Mouse (Mus musculus): ENCODE data around the gene Zfp846. TPM values are rescaled to one million over a fixed set of nuclear protein-coding genes. Genes with fewer than 3 reads are reported as not detected.

Gene Zfp846
- polyA plus RNA-seq, 1 experiment from 2014 or later: 22.1 TPM

GRCm38 (mm10) chr9:20636790-20637189 lies 55.7 kb downstream of the Zfp846 start:
- no peak overlapping the region for H3K9ac ChIP-seq
- WGBS: 76% methylated on average over 2 of the region's 2 CpGs
- ATAC-seq (ENCODE audit: insufficient read depth): no peak
- no peak overlapping the region for H3K27ac ChIP-seq (ENCODE audit: low read depth)
- H3K36me3 ChIP-seq (ENCODE audit: insufficient read depth): peaks cover 23% of the 10 kb centered on the region; the same call in 1 of the 2 replicates
- H3K4me1 ChIP-seq (ENCODE audit: insufficient read depth): no peaks in the 10 kb centered on the region
- no peaks in the 10 kb centered on the region for H3K9me3 ChIP-seq (ENCODE audit: low read depth, low read length)
- no peak overlapping the region for H3K4me2 ChIP-seq
- no peak for DNase-seq
- TF ChIP-seq CTCF (IDR thresholded peaks at IDR 0.05; ENCODE audit: low read depth): no peak
- no peaks in the 10 kb centered on the region for H3K27me3 ChIP-seq (ENCODE audit: insufficient read depth, low read length)
- no peak overlapping the region for H3K4me3 ChIP-seq (ENCODE audit: low read depth, low read length)

GRCm38 (mm10) chr9:20638552-20638951 lies 57.5 kb downstream of the Zfp846 start:
- no peaks in the 10 kb centered on the region for H3K27me3 ChIP-seq (ENCODE audit: insufficient read depth, low read length)
- 90% methylated on average over 19 of the region's 19 CpGs for whole genome bisulfite sequencing
- no peak for ATAC-seq (ENCODE audit: insufficient read depth)

GRCm38 (mm10) chr9:20639486-20639885 lies 58.4 kb downstream of the Zfp846 start:
- no peak overlapping the region for H3K9ac ChIP-seq
- no peaks in the 10 kb centered on the region for H3K27me3 ChIP-seq (ENCODE audit: insufficient read depth, low read length)
- WGBS: 87% methylated on average over 4 of the region's 4 CpGs
- H3K4me3 ChIP-seq (ENCODE audit: low read depth, low read length): no peak overlapping the region
- no peaks in the 10 kb centered on the region for H3K9me3 ChIP-seq (ENCODE audit: low read depth, low read length)
- no peak overlapping the region for H3K4me2 ChIP-seq
- no peaks in the 10 kb centered on the region for H3K4me1 ChIP-seq (ENCODE audit: insufficient read depth)
- H3K36me3 ChIP-seq (ENCODE audit: insufficient read depth): peaks cover 23% of the 10 kb centered on the region; the same call in 1 of the 2 replicates
- no peak for DNase-seq
- no peak for TF ChIP-seq CTCF (IDR thresholded peaks at IDR 0.05; ENCODE audit: low read depth)
- H3K27ac ChIP-seq (ENCODE audit: low read depth): no peak overlapping the region
- no peak for ATAC-seq (ENCODE audit: insufficient read depth)

More at GRCm38 (mm10) chr9:20638552-20638951, 57.5 kb downstream of the Zfp846 start:
- Histone ChIP-seq H3K9ac (no peak overlapping the region), H3K36me3 (ENCODE audit: insufficient read depth) (peaks cover 23% of the 10 kb centered on the region; the same call in 1 of the 2 replicates), H3K27ac (ENCODE audit: low read depth) (no peak overlapping the region), H3K4me1 (ENCODE audit: insufficient read depth) (no peaks in the 10 kb centered on the region), H3K4me3 (ENCODE audit: low read depth, low read length) (no peak overlapping the region), H3K9me3 (ENCODE audit: low read depth, low read length) (no peaks in the 10 kb centered on the region), H3K4me2 (no peak overlapping the region)
- no peak for TF ChIP-seq CTCF (IDR thresholded peaks at IDR 0.05; ENCODE audit: low read depth)
- DNase-seq: no peak

GRCm38 (mm10) chr9:20641501-20641900 lies 60.4 kb downstream of the Zfp846 start:
- peaks cover 28% of the 10 kb centered on the region; the same call in 1 of the 2 replicates for H3K36me3 ChIP-seq (ENCODE audit: insufficient read depth)
- DNase-seq (no peak), ATAC-seq (ENCODE audit: insufficient read depth) (no peak)
- TF ChIP-seq CTCF (IDR thresholded peaks at IDR 0.05; ENCODE audit: low read depth): no peak
- H3K27me3 ChIP-seq (ENCODE audit: insufficient read depth, low read length): no peaks in the 10 kb centered on the region
- peak overlapping the region; percentile 97; the same call in 1 of the 2 replicates for H3K27ac ChIP-seq (ENCODE audit: low read depth)
- H3K4me1 ChIP-seq (ENCODE audit: insufficient read depth): no peaks in the 10 kb centered on the region
- peak overlapping the region; percentile 83 for H3K9ac ChIP-seq
- peak overlapping the region; percentile 94 for H3K4me2 ChIP-seq
- H3K9me3 ChIP-seq (ENCODE audit: low read depth, low read length): no peaks in the 10 kb centered on the region
- H3K4me3 ChIP-seq (ENCODE audit: low read depth, low read length): peak overlapping the region; percentile 89
- WGBS: 15% methylated on average over 6 of the region's 6 CpGs

- H3K9ac ChIP-seq: peak within 1 kb of the TSS; percentile 83
- no peaks in the 10 kb centered on the region for H3K9me3 ChIP-seq (ENCODE audit: low read depth, low read length)
- H3K36me3 ChIP-seq (ENCODE audit: insufficient read depth): peaks cover 30% of the 10 kb centered on the region
- no peak for TF ChIP-seq CTCF (IDR thresholded peaks at IDR 0.05; ENCODE audit: low read depth)
- WGBS: under 1% methylated on average over 51 of the region's 51 CpGs
- ATAC-seq (ENCODE audit: insufficient read depth) (peak; percentile 93), DNase-seq (peak; percentile 99)
- no peaks in the 10 kb centered on the region for H3K4me1 ChIP-seq (ENCODE audit: insufficient read depth)
- H3K4me3 ChIP-seq (ENCODE audit: low read depth, low read length): peak within 1 kb of the TSS; percentile 89
- no peaks in the 10 kb centered on the region for H3K27me3 ChIP-seq (ENCODE audit: insufficient read depth, low read length)
- H3K4me2 ChIP-seq: peak within 1 kb of the TSS; percentile 94
- peak within 1 kb of the TSS; percentile 97 for H3K27ac ChIP-seq (ENCODE audit: low read depth)
Measured at GRCm38 (mm10) chr9:20642101-20642895, 61.2 kb downstream of the Zfp846 start, which contains the start of gene Ubl5. Ubl5 (plus strand) TSS chr9:20642878.

- peak overlapping the region; percentile 97 for H3K27ac ChIP-seq (ENCODE audit: low read depth)
- peak; percentile 96 for DNase-seq
- WGBS: 1% methylated on average over 30 of the region's 30 CpGs
- H3K4me1 ChIP-seq (ENCODE audit: insufficient read depth): no peaks in the 10 kb centered on the region
- no peaks in the 10 kb centered on the region for H3K27me3 ChIP-seq (ENCODE audit: insufficient read depth, low read length)
- ATAC-seq (ENCODE audit: insufficient read depth): peak; percentile 85
- H3K4me2 ChIP-seq: peak overlapping the region; percentile 94
- peak overlapping the region; percentile 89 for H3K4me3 ChIP-seq (ENCODE audit: low read depth, low read length)
- H3K36me3 ChIP-seq (ENCODE audit: insufficient read depth): peaks cover 31% of the 10 kb centered on the region
- no peaks in the 10 kb centered on the region for H3K9me3 ChIP-seq (ENCODE audit: low read depth, low read length)
- peak overlapping the region; percentile 83 for H3K9ac ChIP-seq
- peak; percentile 24 for TF ChIP-seq CTCF (IDR thresholded peaks at IDR 0.05; ENCODE audit: low read depth)
Measured at GRCm38 (mm10) chr9:20642896-20643466, 61.9 kb downstream of the Zfp846 start.

- no peaks in the 10 kb centered on the region for H3K4me1 ChIP-seq (ENCODE audit: insufficient read depth)
- H3K27me3 ChIP-seq (ENCODE audit: insufficient read depth, low read length): no peaks in the 10 kb centered on the region
- peaks cover 29% of the 10 kb centered on the region for H3K36me3 ChIP-seq (ENCODE audit: insufficient read depth)
- ATAC-seq (ENCODE audit: insufficient read depth) (no peak), DNase-seq (no peak)
- H3K9ac ChIP-seq: peak overlapping the region; percentile 83
- TF ChIP-seq CTCF (IDR thresholded peaks at IDR 0.05; ENCODE audit: low read depth): no peak
- no peaks in the 10 kb centered on the region for H3K9me3 ChIP-seq (ENCODE audit: low read depth, low read length)
- WGBS: 4% methylated on average over 13 of the region's 13 CpGs
- H3K4me3 ChIP-seq (ENCODE audit: low read depth, low read length): peak overlapping the region; percentile 89
- peak overlapping the region; percentile 97; the same call in 1 of the 2 replicates for H3K27ac ChIP-seq (ENCODE audit: low read depth)
- peak overlapping the region; percentile 94 for H3K4me2 ChIP-seq
Measured at GRCm38 (mm10) chr9:20643781-20644180, 62.7 kb downstream of the Zfp846 start.

Data from lung, embryonic 14.5 days (tissue).